Mouse (Mus musculus) cerebellum, adult 2 months (tissue): ENCODE data around the gene Lgals8. TPM values are rescaled to one million over a fixed set of nuclear protein-coding genes. Genes with fewer than 3 reads are reported as not detected.

ENCODE experiments used
- DNase-seq, 2 experiments: peaks; one replicate each; pipeline ENCODE4 v3.0.0; 2021
- H3K27ac ChIP-seq: fragments of 200-500 bp; 2 replicates; pipeline ENCODE4 v1.5.1; 2012; ENCODE audit warnings: low read length, control low read depth, inconsistent platforms; ENCODE audit not compliant: insufficient read depth
- H3K27me3 ChIP-seq: fragments of 200-500 bp; 2 replicates; pipeline ENCODE4 v1.6.1; 2012; ENCODE audit warnings: inconsistent platforms, mild to moderate bottlenecking, low read length, moderate library complexity; ENCODE audit not compliant: control insufficient read depth, insufficient read depth
- H3K4me1 ChIP-seq: fragments of 200-500 bp; 2 replicates; pipeline ENCODE4 v1.6.1; 2011; ENCODE audit warnings: low read length; ENCODE audit not compliant: control insufficient read depth, insufficient read depth
- H3K4me3 ChIP-seq: fragments of 200-500 bp; replicated peaks from 2 replicates; pipeline ENCODE3; 2011; ENCODE audit warnings: mild to moderate bottlenecking, low read depth, low read length, control low read depth; ENCODE audit not compliant: insufficient read depth
- CTCF ChIP-seq: fragments of 200-500 bp; IDR thresholded peaks from 2 replicates; pipeline ENCODE4 v1.5.1; 2011; ENCODE audit warnings: low read depth, mild to moderate bottlenecking, control low read depth, low read length, moderate library complexity, borderline replicate concordance; ENCODE audit not compliant: insufficient read depth
- POLR2A ChIP-seq: fragments of 200-500 bp; IDR thresholded peaks from 2 replicates; pipeline ENCODE4 v1.6.1; 2011; ENCODE audit warnings: low read length, control low read depth, borderline replicate concordance; ENCODE audit not compliant: insufficient read depth
- WGBS: fragments of 180-500 bp; shearing (Covaris S2); methylation state at CpG from one replicate; pipeline ENCODE4 v1.1.7; 2018; 5-methylcytosine and 5-hydroxymethylcytosine counted together
- polyA plus RNA-seq: library from polyadenylated mRNA; depleted of rRNA; stranded (reverse); fragments of >200 nt; gene quantifications from 2 replicates; pipeline ENCODE4 v1.2.3, GENCODE M21; 2012; rRNA removed

Lgals8 gene
- polyA plus RNA-seq: 60.3 and 60.5 TPM in 2 replicates

DNA sequence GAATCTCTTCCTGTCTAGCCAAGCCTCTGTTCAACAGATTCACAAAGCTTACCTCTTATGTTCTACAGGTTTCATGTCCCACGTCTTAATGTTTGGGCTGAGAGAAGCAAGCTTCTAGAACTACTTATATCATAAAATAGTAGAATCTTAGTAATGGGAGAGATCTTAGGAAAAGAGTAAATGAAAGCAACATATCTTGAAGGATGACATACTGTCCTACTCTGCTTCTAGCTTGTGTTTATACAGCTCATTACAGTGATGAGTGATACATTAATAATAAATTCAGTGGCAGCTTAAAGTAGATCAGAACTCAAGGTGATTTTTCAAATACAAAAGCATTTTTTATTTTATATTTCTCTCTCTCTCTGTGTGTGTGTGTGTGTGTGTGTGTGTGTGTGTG lies at the start of gene Lgals8:
Lgals8 (minus strand) TSS at position 101 of the 400 bp plus-strand sequence.
- H3K4me3 ChIP-seq: no peak within 1 kb of the TSS
- WGBS: 72% methylated on average over 1 of the region's 1 CpGs

DNA sequence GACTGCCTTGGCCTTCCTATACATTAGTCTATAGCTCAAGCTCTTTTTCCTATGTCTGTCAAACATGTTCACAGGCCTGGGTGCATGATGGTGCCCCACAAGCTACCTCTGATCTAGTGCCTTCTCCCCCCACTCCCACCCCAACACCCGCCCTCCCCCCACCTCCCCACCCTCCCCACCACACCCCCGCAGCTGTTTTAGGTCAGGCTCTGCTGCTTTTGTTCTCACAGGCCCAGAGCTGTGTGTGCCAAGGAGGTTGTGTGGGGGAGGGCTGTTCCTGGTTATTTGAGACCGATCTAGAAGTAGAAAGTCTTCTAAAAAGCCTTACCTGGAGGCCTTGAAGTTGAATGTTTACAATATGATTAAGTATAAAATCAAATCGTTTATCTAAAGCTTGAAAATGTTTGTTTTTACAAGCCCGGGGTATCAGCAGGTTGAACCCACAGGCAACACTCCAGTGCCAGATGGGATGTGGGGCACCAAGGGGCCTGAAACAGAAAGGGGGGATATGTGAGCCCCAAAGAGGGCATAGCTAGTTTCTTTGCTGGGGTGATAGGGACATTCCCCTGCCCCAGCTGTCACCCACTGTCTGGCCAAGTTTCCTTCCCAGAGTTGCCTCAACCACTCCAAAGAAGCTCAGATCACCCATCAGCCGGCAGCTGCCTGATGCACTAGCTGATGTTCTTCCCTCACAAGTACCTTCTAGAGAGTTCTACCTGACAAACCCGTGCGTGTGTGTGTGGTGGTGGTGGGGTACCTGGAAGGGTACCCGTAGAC lies 46.6 kb upstream of the Lgals8 start:
- H3K27ac ChIP-seq: no peak overlapping the region
- no peak for TF ChIP-seq CTCF
- no peak for TF ChIP-seq POLR2A

More for the DNA sequence above, at the start of gene Lgals8:
- H3K27ac ChIP-seq: no peak within 1 kb of the TSS
- TF ChIP-seq POLR2A (no peak), CTCF (no peak)
- no peaks in the 10 kb centered on the region for H3K4me1 ChIP-seq
- DNase-seq: no peak
- H3K27me3 ChIP-seq: no peaks in the 10 kb centered on the region

DNA sequence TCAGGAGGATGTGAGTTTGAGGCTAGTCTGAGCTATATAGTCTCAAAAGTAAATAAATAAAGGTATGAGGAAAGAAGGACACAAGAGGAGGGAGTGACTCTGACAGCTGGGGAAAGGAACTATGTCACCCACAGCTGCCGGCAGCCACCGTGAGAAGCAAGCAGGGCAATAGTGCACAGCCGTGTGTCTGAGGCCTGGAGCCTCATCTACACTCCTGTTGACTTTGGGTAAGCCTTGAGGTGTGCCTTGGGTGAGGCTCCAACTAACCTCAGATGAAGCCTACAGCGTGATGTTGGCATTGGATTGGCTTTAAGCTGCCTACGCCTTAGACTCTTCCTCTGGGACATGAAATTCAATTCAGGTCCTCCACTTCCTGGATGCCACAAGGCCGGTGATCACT lies 45.3 kb upstream of the Lgals8 start:
- no peak for DNase-seq
- Histone ChIP-seq H3K4me3 (no peak overlapping the region), H3K27me3 (no peaks in the 10 kb centered on the region), H3K27ac (no peak overlapping the region), H3K4me1 (no peaks in the 10 kb centered on the region)
- TF ChIP-seq POLR2A (no peak), CTCF (no peak)
- 90% methylated on average over 6 of the region's 6 CpGs for WGBS

More for the DNA sequence above, 46.6 kb upstream of the Lgals8 start:
- no peak for DNase-seq
- Histone ChIP-seq H3K4me3 (no peak overlapping the region), H3K4me1 (no peaks in the 10 kb centered on the region), H3K27me3 (no peaks in the 10 kb centered on the region)
- WGBS: 74% methylated on average over 9 of the region's 9 CpGs

DNA sequence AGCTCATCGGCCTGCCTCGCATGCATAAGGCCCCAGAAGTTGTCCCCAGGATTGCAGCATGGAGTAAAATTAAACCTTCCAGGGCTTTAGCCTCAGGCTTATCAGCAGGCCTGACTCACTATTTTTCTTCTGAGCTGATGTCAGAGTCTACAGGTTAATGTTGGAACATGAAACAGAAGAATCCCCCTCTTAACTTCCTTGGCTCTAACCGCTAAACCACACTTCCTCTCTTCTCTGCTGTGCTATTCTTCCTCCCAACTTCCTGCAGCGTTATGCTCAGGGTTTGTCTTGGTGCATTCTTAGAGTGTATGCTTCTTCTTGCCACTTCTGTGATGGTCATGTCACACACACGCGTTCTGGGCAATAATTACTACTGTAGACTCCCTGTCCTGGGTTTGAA lies 42.7 kb upstream of the Lgals8 start:
- no peak overlapping the region for H3K27ac ChIP-seq
- H3K4me3 ChIP-seq: no peak overlapping the region
- WGBS: 96% methylated on average over 6 of the region's 6 CpGs
- no peaks in the 10 kb centered on the region for H3K4me1 ChIP-seq
- no peak for DNase-seq
- TF ChIP-seq CTCF: no peak
- no peak for TF ChIP-seq POLR2A
- no peaks in the 10 kb centered on the region for H3K27me3 ChIP-seq

DNA sequence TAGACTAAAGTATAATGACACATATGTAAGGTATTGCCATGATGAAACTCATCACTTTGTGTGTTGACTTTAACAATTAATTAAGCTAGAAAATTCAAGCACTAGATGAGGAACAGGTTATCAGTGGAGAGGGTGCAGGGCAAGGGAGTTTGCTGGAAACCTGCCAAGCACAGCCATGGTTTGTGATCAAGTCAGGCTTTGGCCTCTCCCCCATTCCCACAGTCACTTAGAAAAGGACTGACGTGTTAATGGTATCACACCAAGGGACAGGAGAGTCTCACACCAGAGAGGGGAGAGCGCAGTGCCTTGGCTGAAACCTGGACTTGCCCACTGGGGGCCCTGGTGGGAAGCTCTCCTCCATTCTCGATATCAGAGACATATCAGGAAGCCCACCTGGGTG lies 40.6 kb upstream of the Lgals8 start:
- DNase-seq: no peak

DNA sequence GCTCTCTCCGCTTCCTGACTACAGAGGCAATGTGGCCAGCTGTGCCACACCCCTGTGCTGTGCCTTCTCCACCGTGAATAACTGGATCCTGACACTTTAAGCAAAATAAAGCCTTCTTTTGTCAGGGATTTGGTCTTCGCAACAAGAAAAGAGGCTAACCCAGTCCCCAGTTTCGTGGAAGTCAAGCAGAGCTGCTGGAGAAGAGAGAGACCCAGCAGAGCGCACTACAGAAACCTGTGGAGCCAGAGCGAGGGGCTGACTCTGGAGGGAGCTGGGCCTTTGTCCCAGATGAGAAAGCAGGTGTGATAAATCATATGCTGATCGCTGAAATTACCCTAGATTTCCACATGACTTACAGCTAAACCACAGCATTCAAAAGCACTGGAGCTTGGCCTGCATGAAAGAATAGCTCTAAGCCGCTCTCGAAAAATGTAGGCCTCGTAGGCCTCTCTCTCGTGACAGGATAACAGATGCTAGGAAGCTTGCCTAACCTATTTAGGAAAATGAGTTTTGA lies 38.6 kb upstream of the Lgals8 start:
- H3K4me3 ChIP-seq: no peak overlapping the region
- TF ChIP-seq POLR2A (no peak), CTCF (no peak)
- DNase-seq: no peak
- no peak overlapping the region for H3K27ac ChIP-seq
- WGBS: 42% methylated on average over 11 of the region's 11 CpGs
- no peaks in the 10 kb centered on the region for H3K4me1 ChIP-seq
- no peaks in the 10 kb centered on the region for H3K27me3 ChIP-seq

More for the DNA sequence above, 40.6 kb upstream of the Lgals8 start:
- no peaks in the 10 kb centered on the region for H3K4me1 ChIP-seq
- TF ChIP-seq POLR2A: no peak
- no peak for TF ChIP-seq CTCF
- no peak overlapping the region for H3K4me3 ChIP-seq
- no peak overlapping the region for H3K27ac ChIP-seq
- no peaks in the 10 kb centered on the region for H3K27me3 ChIP-seq
- WGBS: 65% methylated on average over 3 of the region's 3 CpGs

DNA sequence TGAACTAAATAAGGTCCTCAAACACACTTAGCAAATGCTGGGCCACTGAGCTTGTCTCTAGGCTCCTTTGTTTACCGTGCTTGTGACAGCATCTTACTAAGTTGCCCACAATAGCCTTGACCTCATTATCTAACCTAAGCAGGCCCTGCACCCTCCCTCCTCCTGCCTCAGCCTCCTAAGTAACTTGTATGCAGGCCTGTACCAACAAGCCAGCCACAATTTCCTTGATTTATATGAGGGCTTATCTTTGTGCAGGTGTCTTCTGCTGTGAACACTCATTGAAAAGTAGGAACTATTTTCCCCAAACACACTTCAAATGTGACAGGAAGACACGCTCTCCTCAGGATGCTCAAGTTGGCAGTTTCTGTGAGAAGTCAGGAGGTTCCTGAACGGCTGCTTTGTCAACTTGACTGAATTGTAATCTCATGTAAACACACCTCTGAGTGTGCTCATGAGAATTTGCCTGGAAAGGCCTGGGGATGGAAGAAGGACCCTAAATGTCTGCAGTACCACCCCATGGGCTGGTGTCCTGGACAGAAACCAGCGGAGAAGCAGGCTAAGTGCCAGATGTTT lies 38.0 kb upstream of the Lgals8 start:
- H3K4me1 ChIP-seq: no peaks in the 10 kb centered on the region
- H3K27ac ChIP-seq: no peak overlapping the region
- no peak for TF ChIP-seq POLR2A
- TF ChIP-seq CTCF: no peak
- H3K4me3 ChIP-seq: no peak overlapping the region
- DNase-seq: no peak
- 50% methylated on average over 4 of the region's 4 CpGs for WGBS
- H3K27me3 ChIP-seq: no peaks in the 10 kb centered on the region

DNA sequence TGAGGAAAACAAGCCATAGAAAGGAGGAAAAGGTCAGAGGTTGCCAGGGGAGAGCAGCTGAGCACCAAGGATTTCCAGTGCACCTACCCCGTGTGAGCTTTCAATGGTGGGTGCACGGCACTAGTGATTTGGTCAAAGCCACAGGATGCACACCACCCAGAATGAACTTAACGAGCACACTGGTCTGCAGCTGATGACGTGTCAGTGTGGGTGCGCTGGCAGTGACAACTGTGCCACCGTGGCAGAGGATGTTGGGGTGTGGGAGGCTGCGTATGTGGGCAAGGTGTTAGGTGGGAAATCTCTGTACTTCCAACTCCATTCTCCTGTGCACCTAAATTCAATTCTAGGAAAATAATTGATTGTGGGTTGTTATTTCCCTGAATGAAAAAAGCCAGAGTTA lies 34.4 kb upstream of the Lgals8 start:
- Histone ChIP-seq H3K4me3 (no peak overlapping the region), H3K27me3 (no peaks in the 10 kb centered on the region), H3K27ac (no peak overlapping the region), H3K4me1 (no peaks in the 10 kb centered on the region)
- WGBS: 80% methylated on average over 7 of the region's 7 CpGs
- DNase-seq: no peak
- TF ChIP-seq POLR2A (no peak), CTCF (no peak)
